Mouse (Mus musculus) testis, adult 2 months (tissue): ENCODE results near the gene Bicdl2. TPM values are rescaled to one million over a fixed set of nuclear protein-coding genes. Genes with fewer than 3 reads are reported as not detected.

ENCODE experiments used
- H3K27ac ChIP-seq: fragments of 200-500 bp; 2 replicates; pipeline ENCODE4 v1.5.1; 2012; ENCODE audit warnings: low read depth, low read length; ENCODE audit not compliant: control insufficient read depth, insufficient read depth
- H3K27me3 ChIP-seq: fragments of 200-500 bp; 2 replicates; pipeline ENCODE4 v1.6.1; 2012; ENCODE audit warnings: mild to moderate bottlenecking, low read length, moderate library complexity; ENCODE audit not compliant: control insufficient read depth, insufficient read depth
- H3K36me3 ChIP-seq: fragments of 200-500 bp; 2 replicates; pipeline ENCODE4 v1.6.1; 2012; ENCODE audit warnings: mild to moderate bottlenecking, low read length; ENCODE audit not compliant: control insufficient read depth, insufficient read depth
- H3K4me1 ChIP-seq: fragments of 200-500 bp; 2 replicates; pipeline ENCODE4 v1.6.1; 2012; ENCODE audit warnings: low read length; ENCODE audit not compliant: control insufficient read depth, insufficient read depth
- H3K4me3 ChIP-seq: fragments of 200-500 bp; 2 replicates; pipeline ENCODE4 v1.5.1; 2012; ENCODE audit warnings: low read depth, mild to moderate bottlenecking, low read length, moderate library complexity, mixed read lengths; ENCODE audit not compliant: control insufficient read depth
- CTCF ChIP-seq: fragments of 200-500 bp; IDR thresholded peaks from 2 replicates; pipeline ENCODE4 v1.5.1; 2012; ENCODE audit warnings: low read depth, mild to moderate bottlenecking, inconsistent platforms, low read length, moderate library complexity; ENCODE audit not compliant: control insufficient read depth, insufficient read depth, insufficient replicate concordance
- POLR2A ChIP-seq: fragments of 200-500 bp; IDR thresholded peaks from 2 replicates; pipeline ENCODE4 v1.6.1; 2012; ENCODE audit warnings: low read depth, mild to moderate bottlenecking, inconsistent platforms, low read length, moderate library complexity; ENCODE audit not compliant: control insufficient read depth
- polyA plus RNA-seq: library from polyadenylated mRNA; depleted of rRNA; stranded (reverse); fragments of >200 nt; gene quantifications from 2 replicates; pipeline ENCODE4 v1.2.3, GENCODE M21; 2012

Bicdl2 gene
- polyA plus RNA-seq, 1 experiment: 1.5 TPM

GRCm38 (mm10) chr17:23675127-23675526, 14.8 kb downstream of the Bicdl2 start:
- Histone ChIP-seq H3K4me1 (peaks cover 33% of the 10 kb centered on the region), H3K36me3 (no peaks in the 10 kb centered on the region), H3K4me3 (no peak overlapping the region), H3K27me3 (no peaks in the 10 kb centered on the region; the same call in 1 of the 2 replicates), H3K27ac (no peak overlapping the region; the same call in 1 of the 2 replicates)
- TF ChIP-seq CTCF: no peak
- no peak for TF ChIP-seq POLR2A

- H3K4me3 ChIP-seq: no peak overlapping the region
- TF ChIP-seq POLR2A: no peak
- no peak for TF ChIP-seq CTCF
- no peaks in the 10 kb centered on the region; the same call in 1 of the 2 replicates for H3K27me3 ChIP-seq
- no peak overlapping the region; the same call in 1 of the 2 replicates for H3K27ac ChIP-seq
- H3K4me1 ChIP-seq: peaks cover 33% of the 10 kb centered on the region
- no peaks in the 10 kb centered on the region for H3K36me3 ChIP-seq
Observed at GRCm38 (mm10) chr17:23675564-23676281, 15.4 kb downstream of the Bicdl2 start.

DNA sequence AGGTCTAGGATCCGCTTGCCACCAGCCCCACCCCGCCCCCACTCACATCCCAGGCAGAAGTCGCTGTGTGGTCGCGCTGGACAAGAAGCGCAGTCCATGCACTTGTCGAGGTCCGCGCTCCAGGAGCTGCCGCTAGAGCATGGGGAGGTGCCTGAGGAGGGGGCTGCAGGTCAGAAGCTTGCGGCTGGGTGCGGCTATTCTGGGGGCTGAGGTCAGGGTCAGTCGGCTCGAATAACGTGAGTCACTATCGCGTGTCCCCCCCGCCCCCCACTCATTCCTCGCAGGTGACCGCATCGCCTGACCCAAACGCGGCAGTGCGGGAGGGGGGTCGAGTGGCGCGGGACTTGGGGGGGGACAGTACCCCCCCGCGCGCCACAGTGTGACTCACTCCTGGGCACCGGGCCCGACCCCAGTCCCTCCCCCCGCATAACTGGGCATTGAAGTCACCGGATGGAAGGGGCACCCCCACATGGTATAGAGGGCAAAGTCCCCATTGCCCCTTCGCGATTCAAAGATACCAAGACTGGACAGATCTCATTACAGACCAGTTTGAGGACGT, 16.2 kb downstream of the Bicdl2 start:
- H3K27ac ChIP-seq: no peak overlapping the region
- peaks cover 33% of the 10 kb centered on the region for H3K4me1 ChIP-seq
- no peaks in the 10 kb centered on the region; the same call in 1 of the 2 replicates for H3K27me3 ChIP-seq
- TF ChIP-seq CTCF (no peak), POLR2A (no peak)
- H3K4me3 ChIP-seq: peak overlapping the region; percentile 87
- H3K36me3 ChIP-seq: no peaks in the 10 kb centered on the region

- Histone ChIP-seq H3K4me3 (peak within 1 kb of the TSS; percentile 87), H3K27me3 (no peaks in the 10 kb centered on the region; the same call in 1 of the 2 replicates), H3K27ac (no peak within 1 kb of the TSS), H3K36me3 (no peaks in the 10 kb centered on the region), H3K4me1 (peaks cover 33% of the 10 kb centered on the region)
- TF ChIP-seq CTCF (no peak), POLR2A (peak; percentile 57)
Observed at GRCm38 (mm10) chr17:23677236-23677679, 17.0 kb downstream of the Bicdl2 start, which contains the start of gene Tnfrsf12a. Gene Tnfrsf12a, minus strand, starts transcription at chr17:23677468.

GRCm38 (mm10) chr17:23679127-23679835, 19.0 kb downstream of the Bicdl2 start, which contains the start of gene Cldn6:
Gene Cldn6, plus strand, starts transcription at chr17:23679249.
- Histone ChIP-seq H3K4me3 (peak within 1 kb of the TSS; percentile 12; the same call in 1 of the 2 replicates), H3K36me3 (no peaks in the 10 kb centered on the region), H3K4me1 (peaks cover 27% of the 10 kb centered on the region), H3K27ac (no peak within 1 kb of the TSS), H3K27me3 (no peaks in the 10 kb centered on the region; the same call in 1 of the 2 replicates)
- TF ChIP-seq CTCF (no peak), POLR2A (no peak)

- no peak overlapping the region for H3K27ac ChIP-seq
Observed at GRCm38 (mm10) chr17:23680336-23680735, 20.0 kb downstream of the Bicdl2 start.

DNA sequence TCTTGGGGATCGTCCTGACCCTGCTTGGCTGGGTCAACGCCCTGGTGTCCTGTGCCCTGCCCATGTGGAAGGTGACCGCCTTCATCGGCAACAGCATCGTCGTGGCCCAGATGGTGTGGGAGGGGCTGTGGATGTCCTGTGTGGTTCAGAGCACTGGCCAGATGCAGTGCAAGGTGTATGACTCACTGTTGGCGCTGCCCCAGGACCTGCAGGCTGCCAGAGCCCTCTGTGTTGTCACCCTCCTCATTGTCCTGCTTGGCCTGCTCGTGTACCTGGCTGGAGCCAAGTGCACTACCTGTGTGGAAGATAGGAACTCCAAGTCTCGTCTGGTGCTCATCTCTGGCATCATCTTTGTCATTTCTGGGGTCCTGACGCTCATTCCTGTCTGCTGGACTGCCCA, 20.8 kb downstream of the Bicdl2 start:
- TF ChIP-seq CTCF (no peak), POLR2A (no peak)
- Histone ChIP-seq H3K36me3 (no peaks in the 10 kb centered on the region), H3K4me1 (peaks cover 19% of the 10 kb centered on the region), H3K27me3 (no peaks in the 10 kb centered on the region; the same call in 1 of the 2 replicates), H3K27ac (no peak overlapping the region), H3K4me3 (no peak overlapping the region)

More at GRCm38 (mm10) chr17:23680336-23680735, 20.0 kb downstream of the Bicdl2 start:
- H3K4me3 ChIP-seq: no peak overlapping the region
- TF ChIP-seq CTCF (no peak), POLR2A (no peak)
- H3K4me1 ChIP-seq: peaks cover 22% of the 10 kb centered on the region
- no peaks in the 10 kb centered on the region for H3K36me3 ChIP-seq
- H3K27me3 ChIP-seq: no peaks in the 10 kb centered on the region; the same call in 1 of the 2 replicates
